Mouse (Mus musculus) G1E (cell line): ENCODE results near the gene Vmn1r234.

Experiments
- CTCF ChIP-seq: IDR thresholded peaks from 2 replicates; pipeline ENCODE4 v1.5.1; 2012; ENCODE audit warnings: low read depth, low read length, inconsistent platforms, mixed read lengths
- TAL1 ChIP-seq: conservative IDR thresholded peaks from 2 replicates; pipeline ENCODE4 v1.6.1; 2012; ENCODE audit warnings: low read depth, low read length, inconsistent platforms, mixed read lengths

DNA sequence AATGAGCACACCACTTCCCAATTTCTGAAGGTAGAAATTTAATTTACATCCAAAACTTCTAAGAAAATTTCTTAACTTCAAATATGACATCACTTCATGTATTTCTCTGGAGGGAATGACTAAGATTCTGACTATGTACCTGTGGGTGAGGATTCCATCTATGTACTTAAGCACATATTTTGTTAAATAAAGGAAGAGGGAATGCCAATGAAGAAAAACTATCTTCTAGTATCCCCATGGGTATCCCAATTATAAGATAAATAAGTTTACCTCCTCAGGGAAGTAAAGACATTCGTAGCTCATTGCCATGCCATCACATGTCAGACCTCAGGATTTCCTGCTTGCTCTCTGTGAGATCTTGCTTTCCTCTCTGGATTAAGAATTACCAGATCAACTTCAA lies at the start of gene Vmn1r234:
- TF ChIP-seq CTCF (no peak), TAL1 (no peak)
